Mouse (Mus musculus) heart, postnatal 0 days (tissue): ENCODE measurements around the gene Cachd1.

Source experiments
- CTCF ChIP-seq: IDR thresholded peaks from 2 replicates; pipeline ENCODE4 v1.5.1; 2016; ENCODE audit warnings: antibody characterized with exemption, control low read depth, low read depth
- EP300 ChIP-seq: IDR thresholded peaks from 2 replicates; pipeline ENCODE4 v1.6.1; 2016; ENCODE audit warnings: antibody characterized with exemption, low read depth

DNA sequence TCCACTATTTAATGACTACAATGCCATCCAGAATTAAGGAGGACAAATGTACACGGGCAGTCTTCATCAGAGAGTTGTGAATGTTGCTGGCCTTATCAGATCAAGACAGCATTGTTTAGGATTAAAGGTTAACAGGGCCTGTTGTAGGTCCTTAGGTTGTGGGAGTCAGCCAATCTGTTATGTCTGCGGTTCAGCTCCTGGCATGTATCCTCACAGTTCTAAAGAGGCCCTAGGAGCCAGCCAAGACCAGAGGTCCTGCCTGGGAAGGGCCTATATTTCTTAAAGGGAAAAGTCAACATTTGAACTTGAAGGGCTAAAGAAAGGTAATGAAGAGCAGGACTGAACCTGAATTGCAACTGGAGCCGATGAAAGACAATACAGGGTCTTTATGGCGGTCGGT lies 13.7 kb downstream of the Cachd1 start:
- TF ChIP-seq EP300: no peak
- TF ChIP-seq CTCF: no peak
